Mouse (Mus musculus) lung, postnatal 0 days (tissue): Measurements from ENCODE around the gene Btbd2. TPM values are rescaled to one million over a fixed set of nuclear protein-coding genes. Genes with fewer than 3 reads are reported as not detected.
A peak's percentile ranks its signal among the peaks of the same experiment; 100 is the strongest.

Experiments used
- ATAC-seq: fragments of 200-750 bp; cut with Nextera tagmentation; 2 replicates; pipeline ENCODE4 v1.8.0; 2017; ENCODE audit warnings: moderate library complexity
- DNase-seq: peaks from one replicate; pipeline ENCODE4 v3.0.0-alpha.2; 2016; ENCODE audit warnings: low spot score
- H3K27ac ChIP-seq: fragments of 300-500 bp; sonication (generic); 2 replicates; pipeline ENCODE4 v1.5.1; 2014; ENCODE audit warnings: antibody characterized with exemption, mild to moderate bottlenecking, low read length, mixed read lengths
- H3K27me3 ChIP-seq: fragments of 300-500 bp; sonication (generic); replicated peaks from 2 replicates; pipeline ENCODE4 v1.6.1; 2014; ENCODE audit warnings: low read length, mixed read lengths; ENCODE audit not compliant: insufficient read depth
- H3K36me3 ChIP-seq: fragments of 300-500 bp; sonication (generic); 2 replicates; pipeline ENCODE4 v1.6.1; 2014; ENCODE audit warnings: low read length, mixed read lengths; ENCODE audit not compliant: insufficient read depth
- H3K4me1 ChIP-seq: fragments of 300-500 bp; sonication (generic); 2 replicates; pipeline ENCODE4 v1.6.1; 2014; ENCODE audit warnings: antibody characterized with exemption, low read depth, low read length, mixed read lengths; ENCODE audit not compliant: insufficient read depth
- H3K4me2 ChIP-seq: fragments of 300-500 bp; sonication (generic); replicated peaks from 2 replicates; pipeline ENCODE4 v1.6.1; 2014; ENCODE audit warnings: low read depth, mild to moderate bottlenecking, low read length, moderate library complexity, mixed read lengths
- H3K4me3 ChIP-seq: fragments of 300-500 bp; sonication (generic); 2 replicates; pipeline ENCODE4 v1.5.1; 2014; ENCODE audit warnings: low read depth, low read length
- H3K9ac ChIP-seq: fragments of 300-500 bp; sonication (generic); replicated peaks from 2 replicates; pipeline ENCODE4 v1.6.1; 2014; ENCODE audit warnings: low read depth, mild to moderate bottlenecking
- H3K9me3 ChIP-seq: fragments of 300-500 bp; sonication (generic); 2 replicates; pipeline ENCODE4 v1.6.1; 2016; ENCODE audit warnings: low read length, mixed read lengths
- CTCF ChIP-seq: IDR thresholded peaks from 2 replicates; pipeline ENCODE4 v1.5.1; 2016; ENCODE audit warnings: antibody characterized with exemption, mild to moderate bottlenecking
- EP300 ChIP-seq: IDR thresholded peaks from 2 replicates; pipeline ENCODE4 v1.6.1; 2016; ENCODE audit warnings: antibody characterized with exemption, mild to moderate bottlenecking, control low read depth
- WGBS: fragments of 180-500 bp; shearing (Covaris S2); extraction: QIAGEN DNeasy Blood & Tissue Kit; methylation state at CpG from one replicate; pipeline ENCODE4 v1.1.7; 2014; 5-methylcytosine and 5-hydroxymethylcytosine counted together
- polyA plus RNA-seq: library from polyadenylated mRNA; unstranded; fragments of >200 nt; fragmentation: Nextera tagmentation; extraction: Ambion mirVana; gene quantifications from 2 replicates; pipeline ENCODE4 v1.2.1, GENCODE M21; 2015

Gene Btbd2
- polyA plus RNA-seq, 1 experiment from 2014 or later: 42.9 TPM

DNA sequence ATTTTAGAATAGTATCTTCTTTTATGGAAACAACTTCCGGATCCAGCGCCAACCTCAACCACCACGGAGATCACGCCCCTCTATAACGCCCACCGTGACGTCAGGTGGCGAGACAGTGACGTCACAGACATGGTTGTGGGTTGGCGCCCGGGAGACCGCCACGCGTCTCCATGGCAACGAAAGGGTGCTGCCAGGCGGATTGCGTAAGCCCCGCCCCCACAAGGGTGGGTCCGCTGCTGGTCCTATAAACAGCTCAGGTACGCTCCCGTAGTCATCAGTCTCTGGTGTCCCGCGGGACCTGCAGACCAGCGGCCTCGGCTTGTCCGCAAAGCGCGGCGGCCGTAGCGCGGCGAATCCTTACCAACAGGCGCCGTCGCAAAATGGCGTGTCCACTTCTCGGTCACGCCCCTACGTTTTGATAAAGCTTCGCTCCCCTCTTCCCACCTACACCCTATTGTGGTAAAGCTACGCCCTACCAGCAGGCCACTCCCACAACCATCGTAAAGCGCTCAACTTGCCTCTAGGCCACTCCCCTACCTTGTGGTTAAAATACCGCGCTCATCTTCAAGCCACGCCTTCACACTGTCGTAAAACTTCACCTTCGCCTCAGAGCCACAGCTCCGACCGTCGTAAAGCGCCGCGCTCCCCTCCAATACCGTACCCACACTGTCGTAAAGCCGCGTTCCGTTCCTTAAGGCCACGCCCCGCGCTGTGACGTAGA lies 34.8 kb downstream of the Btbd2 start:
- Histone ChIP-seq H3K36me3 (no peaks in the 10 kb centered on the region), H3K27ac (peak overlapping the region; percentile 93), H3K27me3 (no peaks in the 10 kb centered on the region), H3K9me3 (no peaks in the 10 kb centered on the region), H3K9ac (0 out of 2 replicates have a peak overlapping the region, but pooled peaks have one; percentile 30), H3K4me2 (peak overlapping the region; percentile 91), H3K4me3 (peak overlapping the region; percentile 69), H3K4me1 (peaks cover 9% of the 10 kb centered on the region; the same call in 1 of the 2 replicates)
- WGBS: under 1% methylated on average over 64 of the region's 64 CpGs
- ATAC-seq (peak; percentile 96), DNase-seq (peak; percentile 100)
- TF ChIP-seq CTCF: no peak
- peak; percentile 57; the same call in 1 of the 2 replicates for TF ChIP-seq EP300

DNA sequence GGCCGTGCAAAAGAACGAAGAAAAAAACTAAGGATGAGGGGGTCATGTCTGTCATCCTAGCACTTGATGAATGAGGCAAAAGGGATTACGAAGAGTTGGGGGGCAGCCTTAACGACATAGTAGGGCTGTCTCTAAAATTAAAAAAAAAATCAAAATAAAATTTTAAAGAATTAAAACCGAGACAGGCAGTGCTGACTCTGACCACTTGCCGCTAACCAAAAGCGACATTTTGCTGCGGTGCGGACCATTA lies 35.3 kb downstream of the Btbd2 start:
- peak overlapping the region; percentile 29; the same call in 1 of the 2 replicates for H3K9ac ChIP-seq
- TF ChIP-seq EP300: no peak
- no peak for TF ChIP-seq CTCF
- peak overlapping the region; percentile 55 for H3K4me3 ChIP-seq
- DNase-seq (no peak), ATAC-seq (no peak)
- peak overlapping the region; percentile 62 for H3K4me2 ChIP-seq
- no peaks in the 10 kb centered on the region for H3K27me3 ChIP-seq
- H3K27ac ChIP-seq: peak overlapping the region; percentile 93
- under 1% methylated on average over 9 of the region's 9 CpGs for WGBS
- H3K36me3 ChIP-seq: no peaks in the 10 kb centered on the region
- peaks cover 9% of the 10 kb centered on the region; the same call in 1 of the 2 replicates for H3K4me1 ChIP-seq
- no peaks in the 10 kb centered on the region for H3K9me3 ChIP-seq

DNA sequence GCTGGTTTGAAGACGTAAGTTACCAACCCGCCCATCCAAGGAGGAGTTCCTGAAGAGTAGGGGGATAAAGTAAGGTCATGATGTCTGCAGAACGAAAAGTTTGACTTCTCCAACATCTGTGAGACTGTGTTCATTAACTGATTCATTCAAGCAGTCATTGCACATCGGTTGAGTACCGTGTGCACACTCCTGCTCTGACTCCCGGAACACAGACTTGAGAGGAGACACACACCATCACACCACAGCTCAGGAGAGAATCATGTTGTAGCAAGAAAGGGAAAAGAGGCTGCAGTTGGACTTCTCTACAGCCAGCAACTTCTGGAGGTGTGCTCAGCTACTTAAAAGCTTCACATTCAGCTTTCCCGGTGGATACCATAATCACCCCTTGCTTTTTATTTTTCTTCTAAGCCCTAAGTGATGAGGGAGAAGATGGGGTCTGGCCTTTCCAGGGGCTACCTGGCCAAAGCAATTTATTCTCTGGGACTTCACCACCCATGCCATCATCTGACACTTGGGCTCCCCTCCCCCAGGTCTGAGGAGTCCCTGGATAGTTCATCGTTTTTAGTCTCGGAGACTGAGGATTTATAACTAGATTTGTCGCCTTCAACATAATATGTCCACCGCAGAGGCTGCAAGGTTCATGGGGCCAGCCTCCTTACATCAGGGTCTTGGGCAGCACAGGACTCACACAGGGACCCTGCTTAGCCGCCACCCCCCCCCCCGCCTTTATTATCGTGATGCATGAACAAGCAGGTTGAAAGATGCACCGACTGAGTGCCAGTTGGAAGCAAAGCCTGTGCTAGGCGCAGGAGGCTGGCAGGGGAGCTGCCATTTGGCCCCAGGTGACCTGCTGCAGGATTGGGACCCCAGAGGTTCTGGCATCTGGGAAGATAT lies 35.8 kb downstream of the Btbd2 start:
- no peaks in the 10 kb centered on the region for H3K36me3 ChIP-seq
- H3K4me2 ChIP-seq: peak overlapping the region; percentile 62
- H3K9me3 ChIP-seq: no peaks in the 10 kb centered on the region
- no peak for DNase-seq
- peak overlapping the region; percentile 93 for H3K27ac ChIP-seq
- peak overlapping the region; percentile 29; the same call in 1 of the 2 replicates for H3K9ac ChIP-seq
- ATAC-seq: no peak
- H3K4me3 ChIP-seq: peak overlapping the region; percentile 55
- no peaks in the 10 kb centered on the region for H3K27me3 ChIP-seq
- peaks cover 9% of the 10 kb centered on the region; the same call in 1 of the 2 replicates for H3K4me1 ChIP-seq
- TF ChIP-seq EP300: no peak
- WGBS: 48% methylated on average over 16 of the region's 16 CpGs

DNA sequence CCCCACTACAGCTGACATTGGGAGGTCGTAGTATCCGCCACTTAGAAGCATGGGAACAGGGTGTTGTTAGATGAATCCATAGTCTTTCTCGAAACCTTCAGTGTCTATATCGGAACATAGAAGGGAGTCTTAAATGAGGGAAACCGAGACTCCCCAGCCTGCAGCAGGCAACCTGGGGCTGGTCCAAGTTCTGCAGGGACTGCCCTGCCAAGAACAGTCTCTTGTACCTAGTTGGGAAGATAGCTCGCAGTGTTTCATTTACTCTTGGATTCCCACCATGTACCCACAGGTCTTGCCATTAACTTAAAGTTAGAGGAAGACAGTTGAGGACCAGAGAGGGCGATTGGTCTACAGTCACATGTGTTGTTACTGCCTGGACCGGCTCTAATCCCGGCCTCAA lies 36.5 kb downstream of the Btbd2 start:
- Histone ChIP-seq H3K27me3 (no peaks in the 10 kb centered on the region), H3K4me1 (peaks cover 9% of the 10 kb centered on the region; the same call in 1 of the 2 replicates), H3K36me3 (no peaks in the 10 kb centered on the region), H3K4me3 (no peak overlapping the region), H3K9ac (no peak overlapping the region), H3K9me3 (no peaks in the 10 kb centered on the region), H3K27ac (no peak overlapping the region), H3K4me2 (no peak overlapping the region)
- WGBS: 71% methylated on average over 9 of the region's 9 CpGs
- TF ChIP-seq EP300 (no peak), CTCF (no peak)
- ATAC-seq: no peak
- no peak for DNase-seq

DNA sequence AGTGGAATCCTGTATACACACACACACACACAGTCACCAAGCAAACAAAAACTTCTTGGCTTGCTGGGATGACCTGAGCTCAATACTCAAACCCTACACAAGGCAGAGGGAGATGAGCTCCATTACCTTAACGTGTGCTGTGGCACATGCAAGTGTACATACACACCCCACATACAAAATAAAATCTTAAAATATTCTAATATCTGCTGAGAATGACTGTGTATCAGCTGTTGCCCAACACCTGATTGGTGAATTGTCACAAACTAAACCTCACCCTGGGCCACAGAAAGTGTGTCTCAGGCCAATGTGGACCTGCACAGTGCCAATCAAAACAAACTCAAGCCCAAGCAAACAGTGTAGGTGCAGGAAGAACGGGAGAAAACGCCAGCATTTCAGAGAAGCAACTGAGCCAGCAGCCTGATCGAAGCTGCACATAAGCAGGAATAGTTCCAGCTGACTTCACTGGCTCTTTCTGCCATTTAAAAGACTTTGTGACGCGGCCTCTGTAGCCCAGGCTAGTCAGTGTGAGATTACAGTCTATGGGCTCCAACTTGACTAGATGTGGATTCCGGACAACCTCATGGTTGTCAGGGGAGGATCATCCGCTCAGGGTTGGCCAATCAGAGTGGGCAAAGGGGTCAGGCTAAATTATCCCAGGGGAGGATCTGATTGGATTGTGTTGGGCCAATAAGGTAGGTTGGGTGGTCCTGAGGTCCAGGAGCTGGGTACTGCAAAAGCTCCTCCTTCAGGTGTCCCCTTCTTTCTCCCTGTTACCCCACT lies 37.2 kb downstream of the Btbd2 start:
- no peak for ATAC-seq
- Histone ChIP-seq H3K9ac (no peak overlapping the region), H3K27ac (no peak overlapping the region), H3K27me3 (no peaks in the 10 kb centered on the region), H3K4me2 (no peak overlapping the region), H3K36me3 (peaks cover 5% of the 10 kb centered on the region; the same call in 1 of the 2 replicates), H3K9me3 (no peaks in the 10 kb centered on the region), H3K4me1 (peaks cover 9% of the 10 kb centered on the region; the same call in 1 of the 2 replicates), H3K4me3 (no peak overlapping the region)
- DNase-seq: no peak
- TF ChIP-seq CTCF: no peak
- TF ChIP-seq EP300: no peak
- 41% methylated on average over 8 of the region's 8 CpGs for WGBS

DNA sequence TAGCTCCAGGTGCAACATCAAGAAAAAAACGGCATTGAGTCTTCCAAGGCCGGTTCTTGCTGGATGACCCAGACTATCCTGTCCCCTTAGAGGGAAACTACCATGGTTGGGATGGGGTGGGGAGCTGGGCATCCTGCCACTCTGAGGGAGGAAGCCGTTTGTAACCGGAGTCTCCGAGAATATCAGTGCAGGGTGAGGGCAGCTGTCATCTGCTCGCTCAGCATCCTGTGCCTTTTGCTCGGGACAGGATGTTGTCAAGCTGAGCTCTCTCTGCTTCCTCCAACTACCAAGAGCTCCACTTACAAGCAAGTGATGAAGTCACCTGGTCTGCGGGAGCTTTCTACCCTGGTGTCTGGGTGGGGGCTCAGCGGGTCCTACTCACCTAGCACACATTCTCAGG lies 38.7 kb downstream of the Btbd2 start:
- Histone ChIP-seq H3K9me3 (no peaks in the 10 kb centered on the region), H3K27me3 (no peaks in the 10 kb centered on the region), H3K4me3 (no peak overlapping the region), H3K4me2 (no peak overlapping the region), H3K4me1 (no peaks in the 10 kb centered on the region), H3K9ac (no peak overlapping the region), H3K27ac (peak overlapping the region; percentile 6), H3K36me3 (peaks cover 7% of the 10 kb centered on the region; the same call in 1 of the 2 replicates)
- ATAC-seq: no peak
- WGBS: 43% methylated on average over 9 of the region's 9 CpGs
- DNase-seq: peak; percentile 62
- 0 out of 2 replicates have a peak, but pooled peaks have one; percentile 20 for TF ChIP-seq EP300
- TF ChIP-seq CTCF: no peak
